Mouse (Mus musculus) neural tube, embryonic 10.5 days (tissue): ENCODE data around the gene Tbc1d2b.

Source experiments
- DNase-seq: peaks from one replicate; pipeline ENCODE4 v3.0.0-alpha.2; 2017; ENCODE audit warnings: low spot score; ENCODE audit errors: extremely low spot score

Gene Tbc1d2b

DNA sequence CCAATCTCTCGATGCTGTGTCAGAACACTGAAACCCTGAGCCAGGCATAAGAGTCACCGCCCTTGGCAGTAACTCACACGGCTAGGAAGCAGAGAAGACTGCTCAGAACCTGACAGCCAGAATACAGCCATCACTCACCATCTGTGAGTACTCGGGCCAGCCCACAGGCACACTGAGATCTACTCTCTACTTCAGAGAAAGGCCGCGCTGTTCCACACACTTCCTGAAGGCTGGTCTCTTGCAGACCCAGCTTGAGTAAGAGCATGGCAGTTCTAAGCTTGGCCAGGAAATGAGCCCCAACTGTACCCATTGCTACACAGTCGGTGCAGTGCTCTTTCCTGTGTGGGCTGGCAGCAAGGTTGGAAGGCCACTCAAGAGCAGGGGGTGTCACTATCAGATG is 27.7 kb downstream of the Tbc1d2b start:
- DNase-seq: no peak

GRCm38 (mm10) chr9:90242291-90242690 is 28.3 kb downstream of the Tbc1d2b start:
- no peak for DNase-seq

DNA sequence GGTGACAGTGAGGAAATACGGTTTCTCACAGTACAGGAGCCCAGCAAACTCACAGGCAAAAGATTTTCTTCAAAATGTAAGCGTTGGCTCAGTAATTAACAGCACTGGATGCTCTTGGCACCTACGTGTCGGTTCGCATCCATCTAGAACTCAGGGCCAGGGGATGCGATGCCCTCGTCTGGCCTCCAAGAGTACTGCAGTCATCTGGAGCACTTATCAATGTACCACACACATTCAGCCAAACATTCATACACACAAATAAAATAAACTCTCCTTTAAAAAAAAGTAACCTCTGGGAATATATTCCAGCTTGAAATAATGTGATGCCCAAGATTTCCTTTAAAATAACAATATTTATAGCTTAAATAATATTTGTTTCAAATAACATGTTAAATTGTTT is 29.0 kb downstream of the Tbc1d2b start:
- DNase-seq: no peak

- DNase-seq: no peak
Measured at GRCm38 (mm10) chr9:90241041-90241440, 29.6 kb downstream of the Tbc1d2b start.

GRCm38 (mm10) chr9:90240560-90240959 is 30.0 kb downstream of the Tbc1d2b start:
- no peak for DNase-seq

DNA sequence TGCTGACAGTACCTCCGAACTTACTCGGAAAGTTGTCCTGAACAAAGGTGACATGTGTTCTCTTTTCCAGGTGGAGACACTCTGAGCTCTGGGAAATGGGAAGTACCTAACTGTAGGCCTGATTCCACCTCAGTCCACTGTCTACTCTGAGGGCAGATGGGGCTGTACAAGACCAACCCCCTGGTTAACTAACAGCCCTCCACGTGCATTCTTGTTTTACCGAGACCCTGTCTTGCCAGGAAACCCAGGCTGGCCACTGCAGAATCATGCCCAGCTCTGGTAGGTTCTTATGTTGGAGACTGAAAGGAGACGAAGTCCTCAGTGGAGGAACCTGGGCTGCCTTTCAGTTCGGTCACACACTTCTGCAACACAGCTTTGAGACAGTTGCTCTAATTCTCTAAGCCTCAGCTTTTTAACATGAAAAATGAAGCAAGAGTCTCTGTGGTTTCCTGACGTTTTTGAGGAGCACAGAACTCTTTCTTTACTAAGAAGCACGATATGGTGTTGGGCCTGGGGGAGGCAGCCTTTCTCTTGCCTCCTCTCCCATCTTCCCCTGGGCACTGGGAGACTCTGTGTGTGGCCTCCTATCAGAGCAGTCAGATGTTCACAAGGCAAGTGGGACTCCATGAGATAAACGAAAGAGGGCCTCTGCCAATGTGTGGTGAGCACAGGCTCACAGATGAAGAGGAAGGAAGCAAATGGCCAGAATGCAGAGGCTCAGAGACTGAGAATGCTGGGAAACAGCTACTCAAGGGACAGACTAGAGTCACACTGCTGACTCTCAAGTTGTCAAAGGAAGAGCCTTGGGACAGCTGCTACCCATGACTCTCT is 33.2 kb downstream of the Tbc1d2b start:
- no peak for DNase-seq

DNA sequence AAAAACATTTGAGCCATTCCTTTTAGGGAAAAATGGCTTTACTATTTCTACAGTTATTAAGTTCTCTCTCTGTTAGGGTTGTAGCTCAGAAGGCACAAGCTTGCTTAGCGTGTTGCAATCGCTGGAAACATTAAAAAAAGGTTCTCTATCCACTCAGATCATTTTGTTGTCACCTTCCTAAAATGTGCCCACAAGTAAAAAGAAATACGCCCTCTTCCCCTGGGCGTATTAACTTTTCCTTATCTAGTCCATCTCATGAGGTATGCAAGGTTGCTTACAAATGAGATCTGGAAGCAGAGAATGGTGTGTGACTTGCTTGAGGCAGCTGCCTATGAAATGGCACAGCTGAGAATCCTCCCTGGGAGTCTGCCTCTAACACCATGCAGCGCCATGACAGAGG is 33.8 kb downstream of the Tbc1d2b start:
- no peak for DNase-seq

DNA sequence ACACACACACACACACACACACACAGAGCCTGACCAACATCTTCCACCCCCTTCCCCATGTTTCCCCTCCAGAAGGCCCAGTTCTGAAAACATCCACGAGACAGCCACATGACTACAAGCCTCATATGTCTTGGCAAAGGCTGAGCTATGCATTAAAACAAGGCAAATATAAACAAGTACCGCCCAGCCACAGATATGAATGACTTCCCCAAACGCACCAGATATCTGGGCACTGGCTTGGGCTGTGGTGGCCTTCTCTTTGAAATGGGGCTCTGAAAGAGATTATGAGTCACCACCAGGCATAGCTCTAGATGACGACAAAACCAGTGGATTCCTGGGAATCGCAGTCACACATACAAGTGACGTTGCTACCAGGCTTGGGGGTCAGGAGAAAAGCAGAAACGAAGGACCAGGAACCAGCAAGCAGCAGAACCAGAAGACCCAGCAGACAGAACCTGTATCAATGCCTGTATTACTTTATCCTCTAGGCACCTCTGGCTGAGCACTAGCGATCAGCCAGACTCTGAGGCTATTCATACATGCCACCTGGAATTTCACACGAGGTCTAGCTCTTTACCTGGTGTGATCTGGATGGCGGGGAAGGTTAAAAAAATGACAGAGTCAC is 35.2 kb downstream of the Tbc1d2b start:
- DNase-seq: no peak

DNA sequence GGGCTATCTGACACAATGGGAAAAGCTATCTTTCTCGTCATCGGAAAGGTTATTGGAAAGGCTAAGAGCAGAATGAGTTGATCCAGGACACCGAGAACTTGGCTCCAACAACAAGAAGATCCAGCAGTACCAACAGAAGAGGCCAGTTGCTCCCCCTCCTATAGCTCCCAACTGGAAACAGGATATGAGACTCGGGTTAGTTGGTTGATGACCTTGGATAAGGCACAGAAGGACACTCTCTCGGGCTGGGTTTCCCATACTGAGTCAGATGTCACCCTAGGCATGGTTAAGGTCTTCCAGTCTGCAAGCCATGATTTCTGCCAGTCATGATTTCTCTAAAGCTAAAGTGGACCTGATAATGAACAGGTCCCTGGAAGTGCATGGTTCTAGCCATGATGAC is 35.8 kb downstream of the Tbc1d2b start:
- no peak for DNase-seq

DNA sequence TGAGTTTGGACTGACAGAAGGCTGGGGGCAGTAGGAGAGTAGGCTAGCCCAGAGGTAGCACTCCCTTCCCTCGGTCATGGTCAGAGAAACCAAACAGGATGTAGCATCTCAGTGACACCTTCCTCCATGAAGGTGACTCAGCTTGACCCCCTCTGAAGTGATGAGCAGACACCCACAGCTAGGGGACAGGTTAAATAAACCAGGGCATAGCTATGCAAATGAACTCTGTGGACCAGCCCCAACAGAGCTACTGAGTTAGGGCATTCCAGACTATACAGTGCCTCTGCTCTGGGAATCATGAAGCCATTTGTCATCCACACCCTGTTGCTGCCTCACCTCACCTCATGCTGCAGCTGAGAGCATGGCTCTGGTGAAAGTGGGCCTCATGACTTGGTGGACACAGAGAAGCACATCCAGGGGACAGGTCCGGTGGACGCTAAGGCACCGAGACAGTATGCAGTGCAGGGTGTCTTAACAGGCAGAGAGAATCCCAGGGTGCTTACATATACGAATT is 36.6 kb downstream of the Tbc1d2b start:
- no peak for DNase-seq

DNA sequence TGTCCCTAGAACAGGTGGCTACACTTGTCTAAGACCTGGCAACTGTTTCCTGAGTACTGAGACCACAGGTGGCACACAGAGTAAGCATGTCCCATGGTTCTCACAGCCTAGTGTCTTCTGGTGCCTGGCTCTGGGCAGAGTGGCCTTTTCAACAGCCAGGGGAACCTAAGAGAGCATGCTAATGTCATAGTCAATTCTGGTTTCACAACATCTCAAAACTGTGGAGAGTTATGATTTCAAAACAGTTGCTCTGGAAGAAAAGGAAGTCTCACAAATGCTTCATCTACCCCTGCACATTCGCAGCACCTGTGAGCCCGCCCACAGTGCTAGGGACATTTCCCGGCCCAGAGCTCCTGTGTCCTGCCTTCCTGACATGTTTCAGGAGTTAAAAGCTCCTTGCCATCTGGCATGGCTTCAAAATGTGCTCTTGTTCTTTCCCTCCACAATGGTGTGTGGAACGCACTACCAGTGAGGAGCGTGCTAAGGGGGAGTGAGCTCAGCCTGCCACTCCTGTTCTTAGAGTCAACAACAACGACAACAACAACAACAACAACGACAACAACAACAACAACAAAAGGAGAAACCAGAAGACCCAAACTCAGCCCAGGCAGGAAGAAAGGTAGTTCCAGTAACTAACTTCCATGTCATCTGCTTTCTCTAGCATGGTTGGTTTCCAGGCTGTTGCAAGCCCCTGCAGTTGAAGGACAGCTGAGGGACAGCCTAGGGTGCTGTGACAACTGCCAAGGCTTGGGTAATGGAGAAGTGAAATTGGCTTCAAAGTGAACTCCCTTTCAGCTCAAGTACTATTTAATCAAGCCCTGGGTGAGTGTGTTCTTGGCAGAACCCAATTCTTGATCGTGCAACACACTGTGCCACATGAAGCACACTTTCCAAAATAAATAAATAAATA is 37.6 kb downstream of the Tbc1d2b start:
- DNase-seq: no peak

DNA sequence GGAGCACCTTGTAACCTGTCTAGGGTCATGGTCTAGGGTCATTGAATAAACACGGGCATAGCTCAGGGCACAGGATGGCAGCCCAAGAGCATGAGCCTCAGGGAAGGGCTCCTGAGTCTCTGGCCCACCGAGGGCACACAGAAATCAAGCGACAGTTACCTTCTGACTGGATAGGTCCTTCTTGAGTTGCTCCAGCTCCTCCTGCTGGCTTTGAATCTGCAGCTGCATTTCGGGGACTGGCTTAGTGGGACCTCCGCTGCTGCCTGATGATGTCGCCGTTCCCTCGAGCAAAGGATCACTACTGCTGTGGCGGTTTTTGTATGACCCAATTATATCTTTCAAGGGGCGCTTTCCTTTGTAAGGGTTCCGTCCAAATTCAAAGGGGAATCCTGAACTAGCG is 43.4 kb downstream of the Tbc1d2b start:
- no peak for DNase-seq

DNA sequence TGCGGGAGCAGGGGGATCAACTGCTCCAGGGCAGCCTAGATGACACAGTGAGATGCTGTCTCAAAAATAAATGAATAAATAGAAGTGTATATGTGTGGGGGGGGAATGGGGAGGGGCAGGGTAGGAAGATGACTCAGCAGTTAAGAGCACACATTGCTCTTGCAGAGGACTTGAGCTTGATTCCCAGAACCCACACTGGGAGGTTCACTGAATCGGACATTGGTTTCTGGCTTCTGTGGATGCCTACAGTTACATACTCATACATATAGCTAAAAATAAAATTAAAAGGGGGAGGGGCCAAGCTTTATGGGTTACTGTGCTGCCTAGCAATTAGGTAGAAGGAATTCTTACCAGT is 43.9 kb downstream of the Tbc1d2b start:
- DNase-seq: no peak

DNA sequence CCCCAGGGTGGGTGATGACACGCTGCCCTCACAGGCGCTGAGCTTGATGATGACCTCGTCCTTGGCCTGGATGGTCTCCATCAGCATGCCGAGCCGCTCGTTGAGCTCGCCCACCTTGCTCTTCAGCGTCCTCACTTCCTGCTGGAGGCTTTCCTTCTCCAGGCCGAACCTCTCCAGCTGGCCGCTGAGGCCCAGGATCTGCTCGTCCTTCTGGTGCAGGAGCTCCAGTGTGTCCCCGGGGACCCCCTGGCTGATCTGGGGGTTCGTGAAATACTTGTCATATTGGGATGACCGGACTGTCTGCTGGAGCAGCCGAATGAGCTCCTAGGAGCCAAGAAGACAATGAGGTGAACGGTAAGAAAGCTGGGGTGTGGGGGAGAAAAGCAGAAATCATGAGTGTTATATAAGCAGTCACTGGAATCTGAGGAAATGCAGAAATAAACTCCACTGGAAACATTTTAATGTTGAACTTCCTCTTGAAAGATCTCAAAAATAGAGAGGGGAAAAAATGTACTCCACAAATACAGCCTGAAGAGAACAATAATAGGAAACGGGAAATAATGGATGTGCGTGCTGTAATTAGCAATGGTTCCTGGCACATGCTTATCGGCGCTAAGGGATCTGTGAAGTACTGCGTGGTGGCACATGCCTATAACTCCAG is 44.4 kb downstream of the Tbc1d2b start:
- no peak for DNase-seq

DNA sequence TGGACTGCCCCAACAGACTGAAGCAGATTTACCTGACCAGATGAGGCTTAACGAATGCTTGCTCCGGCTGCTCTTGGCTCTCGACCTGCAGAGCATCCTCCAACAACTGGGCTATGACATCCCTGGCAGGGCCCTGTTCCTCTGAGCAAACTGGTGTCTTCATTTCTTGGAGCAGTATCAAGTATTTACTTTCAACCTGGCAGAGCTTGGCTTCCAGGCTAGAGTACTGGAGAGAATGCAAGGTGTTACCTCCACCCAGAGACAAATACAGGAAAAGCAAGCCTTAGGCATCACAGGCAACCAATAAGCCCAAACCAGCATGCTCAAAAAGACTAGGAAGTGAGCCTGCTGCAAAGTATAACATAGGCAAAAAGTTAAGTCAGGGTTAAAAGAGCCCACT is 48.3 kb downstream of the Tbc1d2b start:
- DNase-seq: no peak

GRCm38 (mm10) chr9:90217501-90217900 is 53.1 kb downstream of the Tbc1d2b start:
- no peak for DNase-seq

GRCm38 (mm10) chr9:90216259-90217001 is 54.2 kb downstream of the Tbc1d2b start:
- no peak for DNase-seq

DNA sequence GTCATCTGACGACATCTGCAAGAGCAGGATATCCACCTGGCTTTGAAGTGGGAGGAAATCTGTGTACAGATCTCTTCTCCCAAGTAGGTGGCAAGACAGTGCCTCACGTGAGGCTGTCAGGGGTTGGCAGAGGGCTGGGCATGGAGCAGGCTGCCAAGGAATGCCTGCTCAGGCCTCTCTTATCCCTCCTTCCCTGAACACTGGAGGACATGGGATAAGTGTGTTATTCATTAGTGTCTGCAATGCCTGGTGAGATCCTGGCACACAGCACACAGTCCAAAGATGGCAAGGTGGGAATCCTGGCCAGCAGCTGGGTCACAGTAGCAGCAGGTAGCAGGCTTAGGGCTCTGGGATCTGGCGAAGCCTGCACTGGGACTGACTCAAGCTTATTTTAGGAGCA is 57.5 kb downstream of the Tbc1d2b start:
- no peak for DNase-seq

GRCm38 (mm10) chr9:90208655-90209054 is 61.9 kb downstream of the Tbc1d2b start:
- no peak for DNase-seq

- no peak for DNase-seq
Measured at GRCm38 (mm10) chr9:90207808-90208207, 62.8 kb downstream of the Tbc1d2b start.

DNA sequence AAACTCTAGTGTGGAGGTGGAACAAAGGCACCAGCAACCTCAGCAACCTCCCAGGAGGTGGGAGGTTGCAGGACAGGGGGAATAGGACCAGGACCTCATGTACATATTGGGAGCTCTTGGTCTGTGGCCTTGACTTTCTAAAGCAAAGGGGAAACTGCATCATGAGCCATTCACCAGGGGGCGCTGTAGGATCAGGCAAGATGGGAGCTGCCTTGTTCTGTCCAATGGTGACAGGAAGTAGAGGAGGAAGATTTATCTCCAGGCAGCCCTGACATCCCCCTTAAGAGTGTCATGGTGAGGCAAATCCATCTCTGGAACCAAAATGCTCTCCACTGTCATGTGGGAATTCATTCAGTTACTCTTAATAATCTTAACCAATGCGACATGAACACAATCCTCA is 64.1 kb downstream of the Tbc1d2b start:
- peak; percentile 81 for DNase-seq
